ENCODE assay signal across 27 mouse cellular contexts in genomic region chr2:167132041-167132440, GRCm38 (mm10).
"Had no signal": no experiment of that assay in that cellular context is flagged by ENCODE, and none has a peak within 500 bp of the region (broad histone marks: within the 10 kb centered on the region; RNA-seq: fewer than 3 reads in every experiment).

No protein-coding gene starts in this region.

- H3K27me3 ChIP-seq: neural tube, embryonic 12.5 days; neural tube, embryonic 15.5 days had no signal

- H3K4me3 ChIP-seq: layer of hippocampus, adult 2 months; limb, embryonic 12.5 days; limb, embryonic 15.5 days; megakaryocyte, embryonic 14.5 days; midbrain, embryonic 12.5 days; myocyte; neural tube, embryonic 12.5 days; neural tube, embryonic 15.5 days had no signal

- DNase-seq: kidney, adult 2 months; kidney, postnatal 14 days; kidney, postnatal 4 days; layer of hippocampus, adult 9-11 months; left cerebral cortex, postnatal 4 days; liver, postnatal 0 days; lung, embryonic 14.5 days; lung, postnatal 36 days; right cerebral cortex, postnatal 14 days; right cerebral cortex, postnatal 4 days; thymus, adult 2 months; thymus, postnatal 14 days; thymus, postnatal 4 days had no signal

- H3K9ac ChIP-seq: limb, embryonic 15.5 days; liver, embryonic 14.5 days; liver, postnatal 0 days; lung, embryonic 14.5 days; midbrain, embryonic 12.5 days; neural tube, embryonic 12.5 days; neural tube, embryonic 15.5 days had no signal

- H3K36me3 ChIP-seq: limb, embryonic 12.5 days; limb, embryonic 15.5 days; midbrain, embryonic 12.5 days; neural tube, embryonic 12.5 days; neural tube, embryonic 15.5 days had no signal

- ATAC-seq: intestine, postnatal 0 days; liver, postnatal 0 days; lung, postnatal 0 days; midbrain, embryonic 16.5 days had no signal

- H3K9me3 ChIP-seq: limb, embryonic 12.5 days; limb, embryonic 15.5 days; midbrain, embryonic 12.5 days; neural tube, embryonic 12.5 days; neural tube, embryonic 15.5 days had no signal

- H3K27ac ChIP-seq: layer of hippocampus, adult 2 months; limb, embryonic 12.5 days; limb, embryonic 15.5 days; liver, embryonic 14.5 days; midbrain, embryonic 12.5 days; neural tube, embryonic 12.5 days; neural tube, embryonic 15.5 days; stomach, postnatal 0 days had no signal

- H3K4me2 ChIP-seq: limb, embryonic 12.5 days; limb, embryonic 15.5 days; liver, embryonic 11.5 days; lung, embryonic 14.5 days; midbrain, embryonic 12.5 days; neural tube, embryonic 12.5 days; neural tube, embryonic 15.5 days had no signal
